ENCODE assay signal across 9 mouse cellular contexts in the genomic region with DNA sequence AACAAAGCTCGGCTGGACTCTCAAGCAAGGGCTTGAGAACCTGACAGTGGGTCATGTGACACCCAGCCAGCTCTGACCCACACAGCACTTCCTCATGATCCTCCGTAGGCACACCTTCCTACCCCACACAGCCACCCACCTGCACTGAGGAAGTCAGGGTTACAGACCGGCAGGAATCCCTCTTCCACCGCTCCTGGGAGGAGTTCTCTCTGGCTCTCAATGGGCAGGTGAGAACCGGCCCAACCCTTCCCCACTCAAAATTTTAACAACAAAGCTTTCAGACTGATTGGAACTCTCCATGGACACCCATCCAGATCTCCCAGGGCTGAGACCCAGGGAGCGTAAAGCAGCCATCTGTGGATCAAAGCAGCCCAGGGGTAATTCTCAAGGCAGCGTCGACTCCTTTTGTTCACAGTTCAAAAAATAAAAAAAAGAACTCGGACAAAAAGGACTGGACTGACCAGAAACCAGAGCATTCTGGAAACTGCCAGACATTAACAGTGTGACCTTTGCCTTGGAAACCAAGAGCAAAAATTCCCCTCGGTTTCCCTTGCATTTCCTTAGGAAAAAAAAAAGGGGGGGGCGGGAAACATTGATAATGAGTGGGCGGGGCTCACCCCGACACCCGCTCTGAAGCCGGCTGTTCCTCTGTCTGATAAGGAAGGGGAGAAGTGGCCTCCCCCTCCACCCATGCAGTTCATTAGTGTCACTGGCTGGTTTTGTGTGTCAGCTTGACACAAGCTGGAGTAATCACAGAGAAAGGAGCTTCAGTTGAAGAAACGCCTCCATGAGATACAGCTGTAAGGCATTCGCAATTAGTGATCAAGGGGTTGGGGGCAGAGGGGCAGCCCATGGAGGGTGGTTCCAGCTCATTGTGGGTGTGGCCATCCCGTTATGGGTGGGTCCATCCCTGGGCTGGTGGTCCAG. TPM values are rescaled to one million over a fixed set of nuclear protein-coding genes. Genes with fewer than 3 reads are reported as not detected.
DNase-seq lines count a peak whose midpoint lies in the region; ATAC-seq and TF ChIP-seq lines count a peak whose summit lies in the region.
"Had no signal": no experiment of that assay in that cellular context is flagged by ENCODE, and none has a peak within 500 bp of the region (broad histone marks: within the 10 kb centered on the region; RNA-seq: fewer than 3 reads in every experiment).

No protein-coding gene starts in this region.

- no peaks in the 10 kb centered on the region for H3K36me3 ChIP-seq in thymus, adult 2 months (ENCODE audit: control insufficient read depth, insufficient read depth, low read length)
- peaks cover 29% of the 10 kb centered on the region for H3K36me3 ChIP-seq in heart, embryonic 12.5 days

- no peaks in the 10 kb centered on the region for H3K27me3 ChIP-seq in thymus, adult 2 months (ENCODE audit: control insufficient read depth, insufficient read depth, low read length)
- H3K27me3 ChIP-seq in heart, embryonic 12.5 days (replicated peaks), result no peaks in the 10 kb centered on the region

- intact Hi-C loops in left cerebral cortex, postnatal 36 days (cut with DNase I), result no loop called here

- TF ChIP-seq POLR2A in thymus, adult 2 months (IDR thresholded peaks at IDR 0.05; ENCODE audit: control insufficient read depth, extremely low read depth, insufficient read depth, low read length, poor library complexity), result no peak

- peak overlapping the region; percentile 23; the same call in 1 of the 2 replicates for H3K27ac ChIP-seq in thymus, adult 2 months (ENCODE audit: control insufficient read depth, insufficient read depth, low read length)
- peak overlapping the region; percentile 89 for H3K27ac ChIP-seq in heart, embryonic 12.5 days (ENCODE audit: poor library complexity, severe bottlenecking)
- H3K27ac ChIP-seq: macrophage had no signal

- 85% methylated on average over 18 of the region's 18 CpGs for WGBS in thymus, adult 2 months
- 18% methylated on average over 18 of the region's 18 CpGs for WGBS in heart, embryonic 12.5 days

- H3K4me3 ChIP-seq in thymus, adult 2 months (ENCODE audit: control insufficient read depth, insufficient read depth, low read length), result no peak overlapping the region
- peak overlapping the region; percentile 10; the same call in 1 of the 2 replicates for H3K4me3 ChIP-seq in heart, embryonic 12.5 days

- peak overlapping the region; percentile 68 for H3K4me2 ChIP-seq in heart, embryonic 12.5 days

- DNase-seq in thymus, adult 2 months, result no peak
- DNase-seq in thymus, postnatal 0 days (ENCODE audit: low spot score), result no peak
- DNase-seq in kidney, postnatal 10 days, result peak; percentile 76
- DNase-seq in neural tube, embryonic 10.5 days (ENCODE audit: extremely low spot score, low spot score), result peak; percentile 23
- DNase-seq in layer of hippocampus, adult 18-20 months (ENCODE audit: low spot score in 2 of 2), result no peak
- no peak for DNase-seq in ovary, adult 18-20 months (ENCODE audit: low spot score)
- no peak for DNase-seq in left cerebral cortex, postnatal 36 days (ENCODE audit: low spot score in 2 of 2)

- TF ChIP-seq CTCF in thymus, adult 2 months (IDR thresholded peaks at IDR 0.05; ENCODE audit: borderline replicate concordance, control insufficient read depth, extremely low read depth, insufficient read depth, low read length, poor library complexity), result no peak

- no peaks in the 10 kb centered on the region for H3K9me3 ChIP-seq in heart, embryonic 12.5 days (replicated peaks)

- peak; percentile 85 for ATAC-seq in heart, embryonic 12.5 days (ENCODE audit: insufficient number of reproducible peaks, low FRiP score)

- H3K4me1 ChIP-seq in thymus, adult 2 months (replicated peaks; ENCODE audit: control insufficient read depth, insufficient read depth, low read length), result peaks cover 3% of the 10 kb centered on the region; the same call in 1 of the 2 replicates
- peaks cover 66% of the 10 kb centered on the region for H3K4me1 ChIP-seq in heart, embryonic 12.5 days (replicated peaks)

- peak overlapping the region; percentile 45 for H3K9ac ChIP-seq in heart, embryonic 12.5 days

RNA-seq across cellular contexts. Expression of gene Ssh1, which starts 20.8 kb away (rescaled TPM):
- 10.7 and 11.6 TPM in 2 replicates for polyA plus RNA-seq in thymus, adult 2 months (2012; rRNA removed)
- 4.2 and 4.4 TPM in 2 replicates for polyA plus RNA-seq in thymus, postnatal 0 days (2015; fragmentation: Nextera tagmentation; extraction: Ambion mirVana)
- polyA plus RNA-seq in heart, embryonic 12.5 days (2016; fragmentation: Nextera tagmentation; extraction: Ambion mirVana), result 19.0 and 21.4 TPM in 2 replicates
- total RNA-seq in layer of hippocampus, adult 18-20 months (2021), result 10 to 100 TPM; 27.5 to 29.2 TPM
- total RNA-seq in left cerebral cortex, postnatal 36 days (2021), result 10 to 100 TPM; 21.0 to 29.1 TPM

RNA-seq across cellular contexts. Expression of gene Dao, which starts 30.7 kb away (rescaled TPM):
- polyA plus RNA-seq in thymus, adult 2 months (2012; rRNA removed), result 0.11 and 0.36 TPM in 2 replicates
- polyA plus RNA-seq in thymus, postnatal 0 days (2015; fragmentation: Nextera tagmentation; extraction: Ambion mirVana), result 0.08 and 0.16 TPM in 2 replicates
- polyA plus RNA-seq in heart, embryonic 12.5 days (2016; fragmentation: Nextera tagmentation; extraction: Ambion mirVana), result not detected in 2 replicates
- not detected for total RNA-seq in layer of hippocampus, adult 18-20 months (2021)
- total RNA-seq in left cerebral cortex, postnatal 36 days (2021), result not detected
- polyA plus RNA-seq: macrophage had no signal

Comparison
In these comparisons a context has a peak if more than half of its experiments do, and no peak if none do; other contexts are left out.
1. DNase-seq: peak in kidney, postnatal 10 days (single experiment) and neural tube, embryonic 10.5 days (single experiment); none in thymus, adult 2 months (single experiment), thymus, postnatal 0 days (single experiment), layer of hippocampus, adult 18-20 months (0 of 2), ovary, adult 18-20 months (single experiment) and left cerebral cortex, postnatal 36 days (0 of 2).